Mouse (Mus musculus) right cerebral cortex, adult 18-20 months (tissue): ENCODE results near the gene Rps11.
A peak's percentile ranks its signal among the peaks of the same experiment; 100 is the strongest.
"Not testable (repeated sequence)": the region's sequence is repeated elsewhere in the genome, so short reads cannot be mapped to it uniquely, and the experiment has no call there.

Experiments
- DNase-seq: peaks from one replicate; pipeline ENCODE4 v3.0.0; 2022; ENCODE audit warnings: mixed read lengths

The Rps11 gene

GRCm38 (mm10) chr7:45154096-45154992, 30.1 kb upstream of the Rps11 start, which contains the start of the genes Pih1d1 and Aldh16a1:
Gene Pih1d1, plus strand, starts transcription at chr7:45154303.
Gene Aldh16a1, minus strand, starts transcription at chr7:45154584.
- DNase-seq = peak; percentile 97

- no peak for DNase-seq
Observed at GRCm38 (mm10) chr7:45153586-45153985, 29.3 kb upstream of the Rps11 start.

- DNase-seq = not testable (repeated sequence)
Observed at GRCm38 (mm10) chr7:45153052-45153451, 28.8 kb upstream of the Rps11 start.

GRCm38 (mm10) chr7:45151303-45151702, 27.1 kb upstream of the Rps11 start:
- DNase-seq = no peak

- DNase-seq = no peak
Observed at GRCm38 (mm10) chr7:45150321-45150720, 26.1 kb upstream of the Rps11 start.

GRCm38 (mm10) chr7:45149545-45149944, 25.3 kb upstream of the Rps11 start:
- no peak for DNase-seq

GRCm38 (mm10) chr7:45148534-45149098, 24.4 kb upstream of the Rps11 start:
- no peak for DNase-seq

GRCm38 (mm10) chr7:45147899-45148298, 23.7 kb upstream of the Rps11 start:
- DNase-seq = no peak

- no peak for DNase-seq
Observed at GRCm38 (mm10) chr7:45147267-45147666, 23.0 kb upstream of the Rps11 start.

- no peak for DNase-seq
Observed at GRCm38 (mm10) chr7:45145460-45145859, 21.2 kb upstream of the Rps11 start.

- DNase-seq = no peak
Observed at GRCm38 (mm10) chr7:45144368-45145174, 20.3 kb upstream of the Rps11 start.

- DNase-seq = no peak
Observed at GRCm38 (mm10) chr7:45141914-45142313, 17.7 kb upstream of the Rps11 start.

GRCm38 (mm10) chr7:45141319-45141718, 17.1 kb upstream of the Rps11 start:
- no peak for DNase-seq

- DNase-seq = no peak
Observed at GRCm38 (mm10) chr7:45139904-45140723, 15.9 kb upstream of the Rps11 start.

GRCm38 (mm10) chr7:45138403-45138802, 14.2 kb upstream of the Rps11 start:
- DNase-seq = no peak

- no peak for DNase-seq
Observed at GRCm38 (mm10) chr7:45137171-45138006, 13.2 kb upstream of the Rps11 start.

- DNase-seq = peak; percentile 89
Observed at GRCm38 (mm10) chr7:45135993-45136567, 11.8 kb upstream of the Rps11 start, which contains the start of the genes Gm45713 and Flt3l. Gene Gm45713, minus strand, starts transcription at chr7:45136231. Gene Flt3l, minus strand, starts transcription at chr7:45136432.

GRCm38 (mm10) chr7:45135370-45135769, 11.1 kb upstream of the Rps11 start:
- no peak for DNase-seq

- DNase-seq = no peak
Observed at GRCm38 (mm10) chr7:45134544-45135026, 10.3 kb upstream of the Rps11 start.

- DNase-seq = no peak
Observed at GRCm38 (mm10) chr7:45133446-45134159, 9.4 kb upstream of the Rps11 start.
